Mouse (Mus musculus) lung, postnatal 14 days (tissue): ENCODE results near the gene Tbc1d16.

ENCODE experiments used
- DNase-seq: peaks from one replicate; pipeline ENCODE4 v3.0.0; 2021

The Tbc1d16 gene

GRCm38 (mm10) chr11:119134586-119134985, 93.7 kb downstream of the Tbc1d16 start:
- DNase-seq = no peak

- DNase-seq = peak; percentile 55
Observed at GRCm38 (mm10) chr11:119133437-119134221, 94.7 kb downstream of the Tbc1d16 start.

- DNase-seq = no peak
Observed at GRCm38 (mm10) chr11:119132198-119133035, 95.9 kb downstream of the Tbc1d16 start.

- DNase-seq = no peak
Observed at GRCm38 (mm10) chr11:119130081-119130765, 98.1 kb downstream of the Tbc1d16 start.

GRCm38 (mm10) chr11:119129281-119130058, 98.8 kb downstream of the Tbc1d16 start:
- no peak for DNase-seq

GRCm38 (mm10) chr11:119128668-119129280, 99.5 kb downstream of the Tbc1d16 start:
- DNase-seq = no peak

- peak; percentile 75 for DNase-seq
Observed at GRCm38 (mm10) chr11:119127686-119128473, 100.4 kb downstream of the Tbc1d16 start.

- DNase-seq = no peak
Observed at GRCm38 (mm10) chr11:119127147-119127546, 101.2 kb downstream of the Tbc1d16 start.

- DNase-seq = peak; percentile 89
Observed at GRCm38 (mm10) chr11:119125929-119126861, 102.1 kb downstream of the Tbc1d16 start.

GRCm38 (mm10) chr11:119124536-119124935, 103.8 kb downstream of the Tbc1d16 start:
- no peak for DNase-seq

- DNase-seq = no peak
Observed at GRCm38 (mm10) chr11:119123522-119124319, 104.6 kb downstream of the Tbc1d16 start.

- DNase-seq = no peak
Observed at GRCm38 (mm10) chr11:119122396-119122795, 105.9 kb downstream of the Tbc1d16 start.

GRCm38 (mm10) chr11:119118905-119119304, 109.4 kb downstream of the Tbc1d16 start:
- no peak for DNase-seq

GRCm38 (mm10) chr11:119117945-119118344, 110.4 kb downstream of the Tbc1d16 start:
- no peak for DNase-seq

- no peak for DNase-seq
Observed at GRCm38 (mm10) chr11:119116992-119117391, 111.3 kb downstream of the Tbc1d16 start.

GRCm38 (mm10) chr11:119112721-119113120, 115.6 kb downstream of the Tbc1d16 start:
- no peak for DNase-seq

- DNase-seq = peak; percentile 28
Observed at GRCm38 (mm10) chr11:119111345-119111744, 117.0 kb downstream of the Tbc1d16 start.

GRCm38 (mm10) chr11:119109415-119110071, 118.8 kb downstream of the Tbc1d16 start:
- DNase-seq = no peak
